Mouse (Mus musculus) cortical plate, adult 2 months (tissue): ENCODE results near the gene Fam185a. TPM values are rescaled to one million over a fixed set of nuclear protein-coding genes. Genes with fewer than 3 reads are reported as not detected.

Source experiments
- H3K27ac ChIP-seq: fragments of 200-500 bp; 2 replicates; pipeline ENCODE4 v1.5.1; 2012; ENCODE audit warnings: low read length, control low read depth, inconsistent platforms; ENCODE audit not compliant: insufficient read depth
- H3K4me1 ChIP-seq: fragments of 200-500 bp; 2 replicates; pipeline ENCODE4 v1.6.1; 2011; ENCODE audit warnings: low read length; ENCODE audit not compliant: control insufficient read depth, insufficient read depth
- H3K4me3 ChIP-seq: fragments of 200-500 bp; 2 replicates; pipeline ENCODE4 v1.5.1; 2011; ENCODE audit warnings: mild to moderate bottlenecking, low read length, control low read depth; ENCODE audit not compliant: insufficient read depth
- CTCF ChIP-seq: fragments of 200-500 bp; IDR thresholded peaks from 2 replicates; pipeline ENCODE4 v1.5.1; 2011; ENCODE audit warnings: mild to moderate bottlenecking, control low read depth, low read length; ENCODE audit not compliant: insufficient read depth; ENCODE audit errors: extremely low read depth
- POLR2A ChIP-seq: fragments of 200-500 bp; IDR thresholded peaks from 2 replicates; pipeline ENCODE4 v1.6.1; 2011; ENCODE audit warnings: mild to moderate bottlenecking, low read length, control low read depth; ENCODE audit not compliant: insufficient read depth; ENCODE audit errors: extremely low read depth
- polyA plus RNA-seq: library from polyadenylated mRNA; depleted of rRNA; stranded (reverse); fragments of >200 nt; gene quantifications from 2 replicates; pipeline ENCODE4 v1.2.3, GENCODE M21; 2012

The Fam185a gene
- polyA plus RNA-seq, 1 experiment, result 7.4 TPM

GRCm38 (mm10) chr5:21502936-21503610 is 78.3 kb downstream of the Fam185a start:
- Histone ChIP-seq H3K27ac (no peak overlapping the region), H3K4me3 (no peak overlapping the region), H3K4me1 (no peaks in the 10 kb centered on the region)
- TF ChIP-seq CTCF (no peak), POLR2A (no peak)

GRCm38 (mm10) chr5:21505159-21505558 is 80.4 kb downstream of the Fam185a start:
- no peaks in the 10 kb centered on the region for H3K4me1 ChIP-seq
- TF ChIP-seq POLR2A (no peak), CTCF (no peak)
- H3K27ac ChIP-seq, result no peak overlapping the region
- H3K4me3 ChIP-seq, result no peak overlapping the region

- Histone ChIP-seq H3K4me1 (no peaks in the 10 kb centered on the region), H3K4me3 (no peak overlapping the region), H3K27ac (no peak overlapping the region)
- TF ChIP-seq POLR2A (no peak), CTCF (no peak)
Measured at GRCm38 (mm10) chr5:21506887-21507286, 82.1 kb downstream of the Fam185a start.

- Histone ChIP-seq H3K27ac (no peak overlapping the region), H3K4me3 (no peak overlapping the region), H3K4me1 (no peaks in the 10 kb centered on the region)
- no peak for TF ChIP-seq CTCF
- TF ChIP-seq POLR2A, result no peak
Measured at GRCm38 (mm10) chr5:21509801-21510200, 85.0 kb downstream of the Fam185a start.

- TF ChIP-seq CTCF (no peak), POLR2A (no peak)
- Histone ChIP-seq H3K27ac (no peak overlapping the region), H3K4me1 (no peaks in the 10 kb centered on the region)
Measured at GRCm38 (mm10) chr5:21513363-21513762, 88.6 kb downstream of the Fam185a start.

GRCm38 (mm10) chr5:21517562-21517961 is 92.8 kb downstream of the Fam185a start:
- H3K4me1 ChIP-seq, result no peaks in the 10 kb centered on the region
- no peak overlapping the region for H3K4me3 ChIP-seq
- TF ChIP-seq CTCF, result no peak
- no peak for TF ChIP-seq POLR2A
- no peak overlapping the region for H3K27ac ChIP-seq

More at GRCm38 (mm10) chr5:21513363-21513762, 88.6 kb downstream of the Fam185a start:
- no peak overlapping the region for H3K4me3 ChIP-seq

GRCm38 (mm10) chr5:21518207-21518606 is 93.4 kb downstream of the Fam185a start:
- Histone ChIP-seq H3K4me3 (no peak overlapping the region), H3K27ac (no peak overlapping the region), H3K4me1 (no peaks in the 10 kb centered on the region)
- no peak for TF ChIP-seq CTCF
- TF ChIP-seq POLR2A, result no peak

- TF ChIP-seq CTCF (no peak), POLR2A (no peak)
- no peaks in the 10 kb centered on the region for H3K4me1 ChIP-seq
- H3K4me3 ChIP-seq, result no peak overlapping the region
Measured at GRCm38 (mm10) chr5:21519166-21519565, 94.4 kb downstream of the Fam185a start.

GRCm38 (mm10) chr5:21526835-21527485 is 102.2 kb downstream of the Fam185a start:
- H3K4me1 ChIP-seq, result no peaks in the 10 kb centered on the region
- TF ChIP-seq POLR2A, result no peak
- TF ChIP-seq CTCF, result no peak
- no peak overlapping the region for H3K27ac ChIP-seq
- H3K4me3 ChIP-seq, result no peak overlapping the region

More at GRCm38 (mm10) chr5:21519166-21519565, 94.4 kb downstream of the Fam185a start:
- H3K27ac ChIP-seq, result no peak overlapping the region

- no peak overlapping the region for H3K27ac ChIP-seq
Measured at GRCm38 (mm10) chr5:21527488-21527911, 102.7 kb downstream of the Fam185a start.

More at GRCm38 (mm10) chr5:21527488-21527911, 102.7 kb downstream of the Fam185a start:
- Histone ChIP-seq H3K4me1 (no peaks in the 10 kb centered on the region), H3K4me3 (no peak overlapping the region)
- TF ChIP-seq CTCF (no peak), POLR2A (no peak)
